Mouse (Mus musculus) limb, embryonic 15.5 days (tissue): ENCODE results near the gene Aff3. TPM values are rescaled to one million over a fixed set of nuclear protein-coding genes. Genes with fewer than 3 reads are reported as not detected.

Source experiments
- ATAC-seq: fragments of 200-750 bp; cut with Nextera tagmentation; 2 replicates; pipeline ENCODE4 v1.8.0; 2017; ENCODE audit warnings: low read depth, moderate TSS enrichment; ENCODE audit not compliant: insufficient number of reproducible peaks, low FRiP score, low TSS enrichment
- H3K27ac ChIP-seq: fragments of 300-500 bp; sonication (generic); 2 replicates; pipeline ENCODE4 v1.5.1; 2015; ENCODE audit warnings: moderate library complexity, mild to moderate bottlenecking, inconsistent platforms
- H3K27me3 ChIP-seq: fragments of 300-500 bp; sonication (generic); 2 replicates; pipeline ENCODE4 v1.6.1; 2015; ENCODE audit warnings: inconsistent platforms
- H3K36me3 ChIP-seq: fragments of 300-500 bp; sonication (generic); 2 replicates; pipeline ENCODE4 v1.6.1; 2015; ENCODE audit warnings: inconsistent platforms
- H3K4me1 ChIP-seq: fragments of 300-500 bp; sonication (generic); 2 replicates; pipeline ENCODE4 v1.6.1; 2015; ENCODE audit warnings: inconsistent platforms
- H3K4me2 ChIP-seq: fragments of 300-500 bp; sonication (generic); 2 replicates; pipeline ENCODE4 v1.6.1; 2015; ENCODE audit warnings: mild to moderate bottlenecking, inconsistent platforms
- H3K4me3 ChIP-seq: fragments of 300-500 bp; sonication (generic); 2 replicates; pipeline ENCODE4 v1.5.1; 2015; ENCODE audit warnings: mild to moderate bottlenecking, inconsistent platforms
- H3K9ac ChIP-seq: fragments of 300-500 bp; sonication (generic); 2 replicates; pipeline ENCODE4 v1.6.1; 2015; ENCODE audit warnings: inconsistent platforms
- H3K9me3 ChIP-seq: fragments of 300-500 bp; sonication (generic); 2 replicates; pipeline ENCODE4 v1.6.1; 2016; ENCODE audit warnings: inconsistent platforms
- WGBS: fragments of 180-500 bp; shearing (Covaris S2); methylation state at CpG from one replicate; pipeline ENCODE4 v1.1.7; 2015; 5-methylcytosine and 5-hydroxymethylcytosine counted together
- polyA plus RNA-seq: library from polyadenylated mRNA; unstranded; fragments of >200 nt; fragmentation: Nextera tagmentation; extraction: Ambion mirVana; gene quantifications from 2 replicates; pipeline ENCODE4 v1.2.1, GENCODE M21; 2015

Aff3 gene
- 10.1 and 12.0 TPM in 2 replicates for polyA plus RNA-seq

- no peak within 1 kb of the TSS for H3K9ac ChIP-seq
- H3K9me3 ChIP-seq, result no peaks in the 10 kb centered on the region
- no peak within 1 kb of the TSS for H3K27ac ChIP-seq
- no peak for ATAC-seq
- no peak within 1 kb of the TSS for H3K4me2 ChIP-seq
- no peaks in the 10 kb centered on the region for H3K27me3 ChIP-seq
- 69% methylated on average over 13 of the region's 13 CpGs for WGBS
- peaks cover 12% of the 10 kb centered on the region for H3K4me1 ChIP-seq
- H3K4me3 ChIP-seq, result no peak within 1 kb of the TSS
- no peaks in the 10 kb centered on the region for H3K36me3 ChIP-seq
Observed at GRCm38 (mm10) chr1:38664777-38665176, at the start of gene Aff3. Gene Aff3 (minus strand): TSS chr1:38664955.

GRCm38 (mm10) chr1:38700646-38701045 is 35.9 kb upstream of the Aff3 start:
- Histone ChIP-seq H3K4me1 (peaks cover 17% of the 10 kb centered on the region), H3K36me3 (no peaks in the 10 kb centered on the region), H3K4me2 (no peak overlapping the region), H3K9ac (no peak overlapping the region), H3K4me3 (no peak overlapping the region), H3K27ac (no peak overlapping the region), H3K27me3 (no peaks in the 10 kb centered on the region), H3K9me3 (no peaks in the 10 kb centered on the region)
- no peak for ATAC-seq
- WGBS, result 58% methylated on average over 6 of the region's 6 CpGs

GRCm38 (mm10) chr1:38699244-38699643 is 34.5 kb upstream of the Aff3 start:
- ATAC-seq, result 0 out of 2 replicates have a peak, but pooled peaks have one; percentile 55
- Histone ChIP-seq H3K9me3 (no peaks in the 10 kb centered on the region), H3K4me3 (no peak overlapping the region), H3K27me3 (no peaks in the 10 kb centered on the region), H3K27ac (0 out of 2 replicates have a peak overlapping the region, but pooled peaks have one; percentile 43), H3K4me2 (no peak overlapping the region), H3K36me3 (no peaks in the 10 kb centered on the region), H3K4me1 (peaks cover 17% of the 10 kb centered on the region), H3K9ac (no peak overlapping the region)
- 46% methylated on average over 10 of the region's 10 CpGs for WGBS

DNA sequence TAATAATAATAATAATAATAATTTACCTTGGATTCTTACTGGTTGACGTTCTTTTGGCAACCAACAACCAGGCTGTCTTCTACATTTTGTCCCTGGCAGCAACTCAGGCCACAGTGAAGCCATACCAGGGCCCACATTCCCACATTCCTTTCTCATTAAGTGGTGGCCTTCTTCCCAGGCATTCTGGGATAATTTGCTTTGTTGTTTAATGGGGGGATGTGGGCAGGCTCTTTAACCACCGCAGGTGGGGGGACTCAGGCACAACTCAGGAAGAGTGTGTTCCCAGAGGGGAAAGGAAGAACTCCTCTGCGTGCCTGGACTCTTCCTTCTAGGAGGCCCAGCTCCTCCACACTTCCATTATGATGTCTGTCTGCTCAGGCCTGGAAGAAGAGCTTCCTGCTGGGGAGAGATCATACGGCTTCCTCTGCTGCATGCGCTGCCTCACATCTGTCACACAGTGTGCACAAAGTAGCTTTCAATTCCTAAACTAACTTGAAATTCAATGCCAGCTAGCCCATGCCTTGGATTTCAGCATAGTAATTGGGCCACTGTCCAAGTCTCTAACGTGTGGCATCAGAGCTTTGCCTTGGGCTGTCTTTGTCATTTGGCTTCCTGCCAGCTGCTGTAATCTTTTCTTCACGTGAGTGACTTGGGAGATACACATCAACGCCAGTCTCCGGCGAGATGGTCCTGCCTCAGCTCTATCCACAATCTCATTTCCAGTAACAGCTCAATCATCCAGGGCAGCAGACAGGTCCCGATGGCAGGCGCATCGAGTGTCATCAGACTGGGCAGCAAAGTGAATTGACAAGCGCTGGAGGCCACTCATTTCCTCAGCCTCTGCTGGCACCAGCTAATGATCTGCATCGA is 31.3 kb upstream of the Aff3 start:
- ATAC-seq, result no peak; the same call in 1 of the 2 replicates
- Histone ChIP-seq H3K36me3 (no peaks in the 10 kb centered on the region), H3K4me3 (no peak overlapping the region), H3K4me2 (no peak overlapping the region), H3K9ac (no peak overlapping the region), H3K4me1 (peaks cover 17% of the 10 kb centered on the region), H3K9me3 (no peaks in the 10 kb centered on the region), H3K27ac (peak overlapping the region; percentile 0; the same call in 1 of the 2 replicates), H3K27me3 (0 out of 2 replicates have a peak, but pooled peaks cover 3% of the 10 kb centered on the region)
- WGBS, result 40% methylated on average over 15 of the region's 15 CpGs

GRCm38 (mm10) chr1:38695089-38695811 is 30.5 kb upstream of the Aff3 start:
- WGBS, result 64% methylated on average over 2 of the region's 2 CpGs
- no peak for ATAC-seq
- Histone ChIP-seq H3K9ac (no peak overlapping the region), H3K9me3 (no peaks in the 10 kb centered on the region), H3K36me3 (no peaks in the 10 kb centered on the region), H3K27me3 (0 out of 2 replicates have a peak, but pooled peaks cover 3% of the 10 kb centered on the region), H3K4me1 (peaks cover 22% of the 10 kb centered on the region), H3K4me3 (no peak overlapping the region), H3K27ac (no peak overlapping the region), H3K4me2 (no peak overlapping the region)

DNA sequence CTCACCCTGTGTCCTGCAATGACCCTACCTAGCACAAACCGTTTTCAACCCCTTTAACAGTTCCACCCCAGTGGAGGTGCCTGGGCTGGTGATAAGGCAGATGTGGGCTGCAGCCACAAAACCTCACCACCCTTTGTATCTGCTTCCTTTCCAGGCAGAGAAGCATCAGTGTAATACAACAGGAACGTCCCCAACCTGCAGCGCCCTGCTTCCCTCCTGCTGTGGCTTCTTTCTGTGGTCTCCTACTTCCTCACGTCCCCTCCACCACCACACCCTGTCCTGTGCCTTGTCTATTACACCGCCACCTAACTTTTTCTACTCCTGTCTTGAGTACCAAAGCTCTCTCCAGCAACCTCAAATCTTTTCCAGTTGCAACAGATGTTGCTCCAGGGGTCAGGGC is 29.4 kb upstream of the Aff3 start:
- H3K9me3 ChIP-seq, result no peaks in the 10 kb centered on the region
- no peak overlapping the region for H3K4me2 ChIP-seq
- no peak overlapping the region for H3K9ac ChIP-seq
- H3K4me1 ChIP-seq, result peaks cover 17% of the 10 kb centered on the region
- 0 out of 2 replicates have a peak, but pooled peaks cover 3% of the 10 kb centered on the region for H3K27me3 ChIP-seq
- ATAC-seq, result no peak
- H3K4me3 ChIP-seq, result no peak overlapping the region
- H3K36me3 ChIP-seq, result no peaks in the 10 kb centered on the region
- no peak overlapping the region for H3K27ac ChIP-seq
- WGBS, result 53% methylated on average over 5 of the region's 5 CpGs

DNA sequence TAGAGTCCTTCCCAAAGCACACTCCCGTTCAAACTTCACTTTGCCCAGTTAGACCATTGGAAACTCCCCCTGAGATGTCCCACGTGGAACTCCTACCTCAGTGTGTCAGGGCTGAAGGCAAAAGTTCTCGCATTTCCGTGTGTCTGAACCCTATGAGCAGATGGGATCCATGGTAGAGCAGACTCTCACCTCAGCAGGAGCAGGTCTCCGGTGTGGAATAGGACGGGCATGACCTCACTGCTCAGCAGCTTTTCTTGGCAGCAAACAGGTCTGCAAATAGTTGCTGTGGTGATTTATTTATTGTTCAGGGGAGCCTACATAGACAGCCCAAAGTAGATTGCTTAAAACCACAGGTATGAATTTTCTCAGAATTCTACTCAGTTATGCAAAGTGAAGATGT is 25.7 kb upstream of the Aff3 start:
- no peak overlapping the region for H3K4me2 ChIP-seq
- ATAC-seq, result no peak
- H3K36me3 ChIP-seq, result no peaks in the 10 kb centered on the region
- H3K27ac ChIP-seq, result no peak overlapping the region
- H3K4me3 ChIP-seq, result no peak overlapping the region
- peaks cover 5% of the 10 kb centered on the region; the same call in 1 of the 2 replicates for H3K4me1 ChIP-seq
- WGBS, result 70% methylated on average over 6 of the region's 6 CpGs
- 0 out of 2 replicates have a peak, but pooled peaks cover 3% of the 10 kb centered on the region for H3K27me3 ChIP-seq
- H3K9me3 ChIP-seq, result no peaks in the 10 kb centered on the region
- no peak overlapping the region for H3K9ac ChIP-seq

DNA sequence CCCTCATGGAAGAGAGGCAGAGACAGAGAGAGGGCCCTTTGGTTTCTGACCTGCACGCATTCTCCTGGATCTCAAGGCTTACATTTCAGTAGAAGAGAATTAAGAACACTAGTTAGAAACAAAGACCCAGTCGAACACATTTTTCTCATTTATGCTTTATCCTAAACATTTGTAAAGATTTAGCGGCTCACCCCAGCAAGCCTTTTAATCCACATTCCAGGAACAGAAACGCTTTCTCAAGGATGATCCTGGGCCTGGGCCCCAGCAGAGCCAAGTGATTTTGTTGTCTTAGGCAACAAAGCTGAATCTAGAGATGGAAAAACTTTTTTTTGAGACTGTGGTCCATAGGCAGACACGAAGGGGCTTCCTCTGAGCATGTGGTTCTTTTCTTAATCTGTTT is 23.5 kb upstream of the Aff3 start:
- no peaks in the 10 kb centered on the region for H3K9me3 ChIP-seq
- no peak overlapping the region for H3K4me3 ChIP-seq
- peaks cover 5% of the 10 kb centered on the region; the same call in 1 of the 2 replicates for H3K4me1 ChIP-seq
- H3K27me3 ChIP-seq, result 0 out of 2 replicates have a peak, but pooled peaks cover under 1% of the 10 kb centered on the region
- H3K27ac ChIP-seq, result 0 out of 2 replicates have a peak overlapping the region, but pooled peaks have one; percentile 43
- no peak overlapping the region for H3K4me2 ChIP-seq
- no peak for ATAC-seq
- H3K9ac ChIP-seq, result no peak overlapping the region
- WGBS, result 46% methylated on average over 5 of the region's 5 CpGs
- no peaks in the 10 kb centered on the region for H3K36me3 ChIP-seq

GRCm38 (mm10) chr1:38685706-38686105 is 21.0 kb upstream of the Aff3 start:
- Histone ChIP-seq H3K27ac (no peak overlapping the region), H3K9ac (no peak overlapping the region), H3K36me3 (no peaks in the 10 kb centered on the region), H3K27me3 (no peaks in the 10 kb centered on the region), H3K4me3 (no peak overlapping the region), H3K9me3 (no peaks in the 10 kb centered on the region), H3K4me1 (peaks cover 4% of the 10 kb centered on the region; the same call in 1 of the 2 replicates), H3K4me2 (no peak overlapping the region)
- no peak for ATAC-seq
- WGBS, result 86% methylated on average over 5 of the region's 5 CpGs

- WGBS, result 82% methylated on average over 10 of the region's 10 CpGs
- H3K36me3 ChIP-seq, result no peaks in the 10 kb centered on the region
- ATAC-seq, result no peak
- no peaks in the 10 kb centered on the region for H3K4me1 ChIP-seq
- no peak overlapping the region for H3K4me2 ChIP-seq
- no peaks in the 10 kb centered on the region for H3K9me3 ChIP-seq
- H3K27me3 ChIP-seq, result no peaks in the 10 kb centered on the region
- H3K4me3 ChIP-seq, result no peak overlapping the region
- H3K9ac ChIP-seq, result no peak overlapping the region
- no peak overlapping the region for H3K27ac ChIP-seq
Observed at GRCm38 (mm10) chr1:38683158-38683721, 18.5 kb upstream of the Aff3 start.

- Histone ChIP-seq H3K4me1 (no peaks in the 10 kb centered on the region), H3K27me3 (no peaks in the 10 kb centered on the region), H3K9me3 (no peaks in the 10 kb centered on the region), H3K9ac (no peak overlapping the region), H3K27ac (no peak overlapping the region), H3K4me2 (no peak overlapping the region), H3K4me3 (no peak overlapping the region), H3K36me3 (no peaks in the 10 kb centered on the region)
- WGBS, result 58% methylated on average over 8 of the region's 8 CpGs
- no peak for ATAC-seq
Observed at GRCm38 (mm10) chr1:38679890-38680289, 15.1 kb upstream of the Aff3 start.
